Mouse (Mus musculus) gastrocnemius, postnatal 4 days (tissue): ENCODE measurements at regions not wholly inside any gene's neighbourhood (a gene's known extent, or its start where the extent isn't known, plus 50 kb on each side); places are given as distances from the start of the nearest gene placed in this dataset.

Experiments used
- DNase-seq, 2 experiments: peaks; one replicate each; pipeline ENCODE4 v3.0.0; 2021 to 2022; ENCODE audit warnings: low spot score in 2 of 2, mixed read lengths in 2 of 2

DNA sequence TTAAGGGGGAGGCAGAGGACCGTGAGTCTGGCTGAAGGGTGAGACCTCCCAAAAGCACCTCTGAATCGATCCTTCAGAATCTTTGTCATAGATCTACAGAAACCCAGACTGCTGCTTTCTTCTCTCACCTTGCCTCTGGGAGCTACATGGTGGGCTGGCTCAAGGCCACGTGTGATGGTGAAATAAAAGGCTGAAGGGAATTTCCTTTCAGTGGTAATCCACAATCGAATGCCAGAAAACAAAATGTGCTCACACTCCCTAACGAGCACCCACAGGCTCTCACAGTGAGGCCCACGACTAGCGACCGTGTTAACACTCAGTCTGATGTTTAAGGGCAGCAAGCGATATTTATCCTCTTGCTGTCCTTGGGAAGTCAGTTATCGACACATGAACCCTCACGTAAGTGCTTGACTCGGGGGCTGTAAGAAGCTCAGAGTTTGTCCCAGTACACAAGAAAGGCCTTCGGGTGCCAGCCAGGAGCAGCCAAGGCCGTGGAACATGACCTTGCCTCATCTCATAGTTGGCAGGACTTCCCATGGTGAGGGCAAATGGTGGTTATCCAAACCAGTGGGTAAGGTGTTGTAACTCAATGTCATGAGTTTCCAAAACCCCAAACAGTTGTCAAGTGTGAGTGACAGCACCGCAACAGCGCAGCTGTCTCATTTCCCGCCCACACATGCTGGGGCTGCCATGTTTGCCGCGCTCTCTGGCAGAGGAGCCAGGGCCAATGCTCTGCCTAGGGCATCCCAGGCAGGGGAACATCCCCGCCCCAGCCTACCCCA is 221.0 kb upstream of the Ankrd55 start:
- DNase-seq, result no peak

DNA sequence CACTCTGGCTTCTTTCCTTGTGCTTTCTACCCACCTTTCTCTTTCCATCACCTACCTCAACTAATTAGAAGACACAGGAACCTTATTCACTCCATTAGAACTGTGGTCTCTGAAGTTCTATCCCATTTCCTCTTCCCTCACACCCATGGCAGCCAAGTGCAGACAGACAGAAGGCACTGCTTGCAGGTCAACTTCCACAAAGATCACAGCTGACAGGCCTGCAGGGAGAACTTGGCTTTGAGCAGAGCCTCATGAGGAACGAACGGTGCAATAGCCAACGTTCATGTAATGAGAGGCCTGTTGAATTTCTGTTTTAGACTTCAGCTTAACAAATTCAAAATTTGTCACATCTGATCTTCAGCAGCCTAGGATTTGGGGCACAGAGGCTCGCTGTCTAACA is 217.5 kb upstream of the Ankrd55 start:
- no peak for DNase-seq

DNA sequence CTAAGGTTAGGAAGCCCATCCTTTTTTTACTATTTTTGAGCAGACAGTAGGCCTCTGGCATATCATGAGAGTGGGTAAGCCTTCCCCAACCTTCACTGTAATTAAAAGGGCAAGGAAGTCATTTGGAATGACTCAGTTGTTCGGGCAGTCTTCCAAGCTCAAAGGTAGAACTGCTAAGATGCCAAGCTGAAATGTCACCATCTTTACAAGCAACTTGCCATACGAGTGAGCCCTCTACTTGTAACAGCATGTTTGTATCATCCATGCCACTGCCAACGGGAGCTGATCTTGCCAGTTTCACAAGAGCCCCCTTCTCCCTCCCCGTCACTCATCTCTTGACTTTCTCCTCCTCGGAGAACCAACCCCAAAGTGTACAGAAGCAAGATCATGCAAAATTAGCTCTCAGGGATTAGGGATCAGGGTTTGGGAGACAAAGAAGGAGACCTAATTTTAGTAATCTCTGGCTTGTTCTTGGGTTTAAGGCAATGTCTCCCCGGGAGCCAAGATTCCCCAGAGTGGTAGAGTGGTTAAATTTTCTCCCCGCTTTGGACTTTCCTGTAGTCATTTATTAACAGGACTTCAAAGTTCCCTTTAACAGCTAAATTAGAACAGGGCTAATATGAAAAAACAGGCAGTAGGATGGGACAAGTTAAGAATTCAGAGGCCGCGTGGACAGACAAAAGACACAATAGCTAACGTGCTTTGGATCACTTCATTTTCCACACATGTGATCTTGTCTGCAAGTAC is 216.9 kb upstream of the Ankrd55 start:
- no peak for DNase-seq

DNA sequence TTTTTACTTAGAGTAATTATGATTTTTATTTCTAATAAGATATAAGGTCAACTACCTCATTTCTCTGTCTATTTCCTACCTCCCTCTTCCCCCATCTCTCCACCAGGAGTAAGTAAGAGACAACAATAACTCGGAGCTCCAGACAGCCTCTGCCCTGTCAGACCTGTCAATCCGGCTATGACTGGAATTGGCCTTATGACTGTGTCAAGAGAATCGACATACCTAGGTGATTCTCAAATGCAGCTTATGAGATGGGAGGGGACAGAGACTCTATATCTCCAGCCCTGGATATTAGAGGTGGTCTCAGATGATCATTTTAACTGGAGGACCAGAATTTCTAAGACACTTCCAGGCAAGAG is 216.3 kb upstream of the Ankrd55 start:
- DNase-seq, result no peak

DNA sequence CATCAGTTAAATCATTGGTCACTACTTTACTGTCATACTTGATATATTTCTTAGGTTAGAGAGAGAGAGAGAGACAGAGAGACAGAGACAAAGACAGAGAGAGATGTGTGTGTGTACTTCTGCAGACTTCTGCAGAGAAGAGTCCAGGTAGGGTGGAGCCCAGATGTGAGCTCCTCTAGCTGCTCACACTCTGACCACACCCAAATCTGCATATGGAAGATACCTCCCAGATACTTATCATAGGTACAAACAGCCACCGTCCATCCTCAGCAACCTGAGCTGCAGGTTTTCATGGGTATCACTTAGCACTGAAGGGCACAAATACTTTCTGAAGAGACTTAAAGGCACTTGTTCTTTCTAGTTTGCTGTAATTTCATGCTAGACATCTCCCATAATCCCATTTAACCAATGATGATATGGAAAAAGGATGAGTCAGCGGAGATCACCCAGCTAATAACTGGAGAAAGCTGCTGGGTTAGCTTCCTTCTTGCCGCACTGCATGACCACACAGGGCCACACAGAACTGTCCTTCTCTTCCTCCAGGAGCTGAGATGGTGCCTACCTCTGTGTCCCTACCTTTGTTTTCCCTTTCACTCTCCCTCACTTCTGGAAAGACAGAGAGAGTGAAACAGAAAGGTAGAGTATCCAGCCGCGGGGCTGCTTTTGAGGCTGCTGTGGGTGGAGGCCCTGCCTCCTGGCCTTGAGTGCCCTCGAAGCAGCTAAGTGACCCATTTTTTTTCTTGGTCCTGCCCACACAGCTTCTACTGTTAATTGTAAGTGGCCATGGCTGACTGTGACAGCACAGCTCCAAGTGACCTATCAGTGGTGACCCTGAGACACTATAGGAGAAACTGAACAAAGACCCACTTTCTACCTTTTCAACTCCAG is 214.5 kb upstream of the Ankrd55 start:
- no peak for DNase-seq

DNA sequence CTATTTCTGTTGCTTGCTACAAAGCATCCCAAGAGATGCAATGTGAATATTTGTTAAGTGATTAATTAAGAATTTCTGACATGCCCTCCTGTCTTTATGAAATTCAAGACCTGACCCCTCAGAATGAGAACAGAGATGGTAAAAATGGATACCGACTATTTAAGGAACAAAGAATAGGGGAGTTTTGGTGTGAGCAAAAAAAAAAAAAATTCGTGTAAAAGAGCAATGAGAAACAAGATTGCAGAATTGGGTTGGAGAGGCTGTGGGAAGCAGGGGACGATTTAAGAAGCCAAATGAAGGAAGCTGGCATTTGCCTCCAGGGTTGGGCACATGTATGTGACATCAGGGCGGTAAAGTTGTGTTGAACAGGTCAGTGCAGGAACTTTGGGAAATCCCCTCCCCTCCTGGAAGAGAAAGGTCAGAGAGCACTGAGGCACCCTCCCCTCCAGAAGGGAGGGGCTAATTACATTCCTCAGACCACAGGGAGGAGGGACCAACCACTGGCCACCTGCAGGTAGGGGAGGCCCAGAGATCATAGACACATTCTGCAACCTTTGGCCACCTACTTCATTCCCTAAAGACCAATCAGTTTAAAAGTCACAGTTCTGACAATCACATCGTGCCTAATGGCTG is 212.3 kb upstream of the Ankrd55 start:
- DNase-seq, result no peak

DNA sequence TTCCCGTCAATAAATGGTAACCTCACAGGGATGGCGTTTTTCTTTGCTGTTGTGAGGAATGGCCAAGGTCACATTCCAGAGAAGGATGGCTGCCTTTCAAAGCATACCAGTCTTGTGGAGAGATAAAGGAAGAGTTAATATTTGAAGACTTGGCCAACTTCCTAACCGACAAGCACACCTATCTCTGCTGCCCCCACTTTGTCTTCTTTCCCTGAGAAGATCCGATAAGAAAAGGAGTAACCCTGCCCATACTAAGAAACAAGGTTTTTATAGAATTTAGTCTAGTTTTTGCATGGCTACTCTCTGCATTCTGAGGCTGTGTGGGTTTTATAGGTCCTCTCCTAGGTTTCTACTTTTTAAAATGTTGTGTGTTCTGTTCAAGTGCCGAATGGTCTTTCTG is 210.2 kb upstream of the Ankrd55 start:
- no peak for DNase-seq

DNA sequence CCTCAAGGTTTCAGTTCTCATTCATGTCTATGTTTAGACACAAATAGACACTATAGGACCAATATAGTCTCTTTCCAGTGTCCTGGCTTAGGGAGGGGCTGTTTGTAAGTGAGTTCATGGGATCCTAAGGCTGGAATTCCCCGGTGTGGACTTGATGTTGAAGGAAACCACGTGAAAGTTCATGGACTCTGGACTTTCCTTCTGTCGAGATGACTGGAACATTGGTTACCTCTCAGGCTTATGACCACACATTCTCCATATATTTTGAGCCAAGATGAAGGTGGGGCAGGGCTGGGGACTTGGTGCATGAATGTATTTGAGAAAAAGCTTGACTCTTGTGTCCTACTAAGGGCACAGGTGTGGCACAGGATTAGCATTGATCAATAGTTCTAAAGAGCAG is 206.3 kb upstream of the Ankrd55 start:
- DNase-seq, result no peak

DNA sequence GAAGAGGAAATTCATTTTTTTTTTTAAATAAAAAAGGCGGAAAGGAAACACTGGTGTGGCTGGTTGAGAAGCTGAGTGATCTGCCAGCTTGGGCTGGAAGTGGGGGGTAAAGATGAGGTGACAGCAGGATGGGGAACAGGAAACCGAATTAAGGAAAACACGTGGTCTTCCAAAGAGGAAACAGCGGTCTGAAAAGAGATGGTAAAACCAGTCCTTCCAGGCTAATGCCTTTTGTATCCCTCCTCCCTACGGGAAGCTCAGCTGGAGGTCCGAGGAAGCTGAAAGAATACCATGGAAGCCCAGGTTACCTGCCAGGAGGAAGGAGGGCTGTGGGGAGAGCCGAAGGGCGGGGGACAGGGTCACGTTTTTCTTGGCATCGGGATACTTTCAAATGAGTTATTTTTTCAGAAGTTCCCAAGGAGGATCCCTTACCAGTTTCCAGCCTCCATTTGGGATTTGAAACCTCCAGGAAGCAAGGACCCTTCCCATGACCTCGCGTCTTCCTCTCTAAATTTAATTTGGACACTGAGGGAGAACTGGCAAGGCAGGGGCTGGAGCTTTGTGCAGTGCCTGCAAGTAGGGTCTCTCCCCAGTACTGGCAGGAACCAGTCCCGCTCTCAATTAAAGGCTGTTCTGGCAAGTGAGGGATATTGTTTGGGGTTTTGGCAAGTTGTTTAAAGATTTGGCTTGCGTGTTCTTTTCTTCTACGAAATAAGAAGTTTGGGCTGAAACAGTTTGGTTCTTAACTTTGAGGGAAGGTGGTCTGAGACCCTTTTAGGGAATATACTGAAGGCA is 203.6 kb upstream of the Ankrd55 start:
- no peak for DNase-seq

DNA sequence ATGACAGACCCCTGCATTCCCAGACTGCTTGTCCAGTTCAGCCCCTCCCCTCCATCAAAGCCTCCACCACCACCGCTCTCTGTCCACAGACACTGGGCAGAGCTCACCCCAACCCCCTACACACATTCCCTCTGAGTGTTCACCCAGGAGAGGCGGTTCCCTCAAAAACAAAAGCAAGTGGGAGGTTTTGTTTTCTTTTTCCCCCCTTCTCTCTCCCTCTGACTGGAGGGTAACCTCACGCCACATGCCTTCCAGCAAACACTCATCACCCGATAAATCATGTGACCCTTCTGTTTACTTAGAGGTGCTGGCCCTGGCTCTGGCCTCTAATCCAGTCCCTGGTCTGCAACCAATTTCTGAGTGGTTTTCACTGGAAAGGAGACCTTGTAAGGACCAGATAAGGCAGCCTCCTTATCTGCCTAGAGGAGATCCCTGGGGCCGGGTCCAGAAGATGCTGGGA is 199.9 kb upstream of the Ankrd55 start:
- DNase-seq, result no peak

DNA sequence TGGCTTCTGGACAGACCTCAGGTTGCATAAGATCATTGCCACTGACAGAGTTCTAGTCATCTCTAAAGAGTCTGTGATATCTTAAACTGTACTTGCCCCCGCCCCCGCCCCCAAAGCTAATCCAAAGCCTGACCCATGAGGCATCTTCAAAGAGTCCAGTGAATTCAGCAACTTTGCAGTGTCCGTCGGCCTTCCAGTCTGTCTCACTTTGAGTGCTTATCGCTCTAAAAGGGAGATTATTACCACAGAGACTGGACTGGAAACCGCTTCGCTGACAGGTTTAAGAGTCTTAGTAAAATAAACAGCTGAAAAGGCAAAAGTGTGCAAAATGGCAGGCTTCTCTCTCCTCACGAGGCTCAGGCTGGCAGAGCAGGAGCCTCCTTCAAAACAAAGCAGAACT is 197.5 kb upstream of the Ankrd55 start:
- no peak for DNase-seq

DNA sequence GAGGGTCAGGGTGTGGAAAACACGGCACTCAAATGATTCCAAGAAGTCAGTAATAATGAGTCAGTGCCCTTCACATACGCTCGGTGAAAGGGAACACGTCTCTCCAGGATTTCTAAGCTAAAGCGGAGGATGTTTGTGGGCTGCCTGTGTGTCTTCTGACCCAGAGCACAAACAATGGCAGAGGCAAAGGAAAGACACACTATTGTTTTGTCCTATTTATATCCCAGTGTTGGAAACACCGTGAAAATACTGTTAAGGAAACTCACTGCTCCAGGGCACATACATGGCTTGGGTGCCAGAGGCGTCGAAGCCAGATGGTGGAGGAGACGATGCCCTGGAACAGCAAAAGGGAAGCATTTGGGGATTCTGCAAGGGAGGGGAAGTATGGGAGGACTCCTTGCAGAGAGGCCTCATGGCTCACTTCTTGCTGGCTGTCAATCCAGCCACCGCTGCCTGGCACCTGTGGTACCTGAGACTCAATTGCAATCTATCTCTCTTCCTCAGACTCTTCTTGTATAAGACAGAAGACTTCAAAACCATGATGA is 192.6 kb upstream of the Ankrd55 start:
- no peak for DNase-seq

DNA sequence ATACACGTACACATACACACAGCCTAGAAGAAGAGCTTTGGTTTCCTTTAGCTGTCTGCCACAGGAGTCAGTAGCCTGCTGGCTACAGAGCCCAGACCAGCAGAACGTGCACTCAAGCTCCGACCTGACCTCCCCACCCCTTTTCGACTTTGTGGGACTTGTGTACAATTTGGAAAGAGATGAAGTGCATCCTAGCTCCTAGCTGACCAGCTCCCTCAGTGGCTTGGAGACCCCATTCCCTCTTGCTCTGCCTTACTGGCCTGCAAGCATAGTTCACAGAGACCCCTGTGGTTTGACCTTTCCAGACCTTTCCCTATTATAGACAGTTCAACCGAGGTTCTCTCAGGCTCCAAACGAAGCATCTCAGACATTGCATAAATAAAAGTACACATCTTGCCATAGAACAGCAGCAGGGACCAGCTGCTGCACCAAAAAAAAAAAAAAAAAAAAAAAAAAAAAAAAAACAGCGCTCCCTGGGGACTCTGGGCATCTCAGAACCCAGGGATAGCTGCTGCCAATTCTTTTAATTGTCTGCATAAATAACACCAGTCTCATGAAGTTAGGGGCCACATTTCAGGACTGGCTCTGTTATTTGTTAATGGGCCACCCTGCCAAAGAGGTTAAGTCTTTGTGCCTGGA is 188.2 kb upstream of the Ankrd55 start:
- DNase-seq, result no peak

DNA sequence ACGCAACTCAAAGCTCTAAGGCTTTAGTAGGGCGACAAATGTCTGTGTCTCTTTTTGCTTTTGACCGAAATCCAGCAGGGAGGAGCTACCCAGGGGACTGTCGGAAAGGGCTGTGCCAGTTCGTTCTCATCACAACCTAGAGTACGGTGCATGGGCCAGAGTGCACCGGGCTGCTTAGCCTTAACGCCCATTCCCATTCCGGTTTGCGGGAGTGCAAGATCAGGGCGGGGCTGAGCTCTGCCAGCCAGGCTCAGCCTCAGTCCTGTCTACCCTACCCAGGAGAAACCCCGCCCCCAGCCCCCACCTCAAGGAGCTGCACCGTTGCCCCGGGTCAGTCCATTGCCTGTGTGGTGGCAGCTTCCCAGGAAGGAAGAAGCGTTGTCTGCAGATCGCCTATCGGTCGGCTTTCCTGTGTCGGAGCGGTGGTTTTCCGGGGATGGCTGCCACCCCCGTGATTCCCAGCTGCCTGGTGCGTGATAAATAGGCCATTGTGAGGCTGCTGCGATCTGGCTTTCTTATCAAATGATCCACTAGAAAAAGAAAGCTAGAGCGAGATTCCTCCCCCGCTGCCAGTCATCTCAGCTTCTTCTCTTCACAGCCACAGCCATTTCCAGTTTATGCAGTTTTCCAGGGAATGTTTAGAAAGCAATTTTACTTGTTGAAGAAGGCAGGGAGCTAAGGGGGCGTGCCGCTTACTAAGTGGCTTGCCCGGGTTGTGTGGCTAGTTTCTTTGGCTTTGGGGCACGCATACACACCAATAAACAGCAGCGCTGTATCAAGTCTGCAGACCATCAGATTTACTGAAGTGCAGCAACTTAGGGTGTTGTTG is 187.4 kb upstream of the Ankrd55 start:
- DNase-seq, result peak; percentile 26 to 59

DNA sequence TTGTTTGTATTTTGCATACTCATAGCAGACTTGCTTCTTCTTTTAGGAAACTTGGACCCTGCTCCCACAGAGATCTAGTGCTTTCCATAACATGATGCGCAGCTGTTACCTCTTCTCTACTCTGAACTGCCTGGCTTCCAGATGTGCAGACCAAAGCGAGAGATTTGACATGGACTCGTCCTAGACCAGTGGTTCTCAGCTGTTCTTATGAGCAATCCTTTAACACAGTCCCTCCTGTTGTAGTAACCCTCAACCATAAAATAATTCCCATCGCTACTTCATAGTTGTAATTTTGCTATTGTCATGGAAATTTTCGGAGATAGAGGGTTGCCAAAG is 186.9 kb upstream of the Ankrd55 start:
- no peak for DNase-seq

DNA sequence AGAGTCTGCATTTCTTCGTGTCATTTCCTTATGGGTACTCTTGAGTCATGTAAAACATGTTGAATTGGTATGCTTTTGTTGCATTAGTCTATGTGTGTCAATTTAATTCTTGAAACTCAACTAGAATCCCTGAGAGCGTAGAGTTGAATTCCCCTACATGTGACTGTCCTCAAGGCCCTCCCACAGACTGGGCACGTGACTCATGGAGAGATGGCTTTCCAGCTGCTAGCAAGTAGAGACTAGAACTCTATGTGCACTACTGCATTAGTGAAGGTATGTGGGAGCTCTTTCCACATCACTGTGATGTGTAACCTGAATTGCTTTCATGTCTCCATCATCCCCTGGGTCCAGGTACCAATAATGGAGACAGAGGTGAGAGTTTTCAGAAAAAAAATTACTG is 182.3 kb upstream of the Ankrd55 start:
- DNase-seq, result no peak

DNA sequence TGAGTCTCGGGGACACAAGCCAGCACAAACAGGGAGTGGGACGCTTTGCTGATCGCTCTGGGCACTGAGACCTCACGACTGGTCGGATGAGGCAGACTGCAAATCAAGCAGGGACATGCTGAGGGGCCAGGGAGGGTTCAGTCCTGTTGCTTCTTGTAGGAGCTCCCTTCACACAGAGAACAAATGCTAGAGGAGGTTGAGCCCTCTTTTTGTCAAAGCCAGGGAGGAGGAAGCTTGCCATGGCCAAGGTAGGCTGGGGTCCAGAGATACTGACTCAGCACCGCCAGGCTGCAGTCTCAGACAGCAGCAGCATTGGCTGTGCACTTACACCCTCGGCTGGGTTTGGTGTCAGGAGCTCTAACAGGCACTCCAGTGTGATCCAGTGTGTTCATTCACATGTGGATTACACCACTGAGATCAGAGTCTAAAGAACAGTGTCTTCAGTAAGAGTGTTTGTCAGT is 173.5 kb upstream of the Ankrd55 start:
- DNase-seq, result no peak

DNA sequence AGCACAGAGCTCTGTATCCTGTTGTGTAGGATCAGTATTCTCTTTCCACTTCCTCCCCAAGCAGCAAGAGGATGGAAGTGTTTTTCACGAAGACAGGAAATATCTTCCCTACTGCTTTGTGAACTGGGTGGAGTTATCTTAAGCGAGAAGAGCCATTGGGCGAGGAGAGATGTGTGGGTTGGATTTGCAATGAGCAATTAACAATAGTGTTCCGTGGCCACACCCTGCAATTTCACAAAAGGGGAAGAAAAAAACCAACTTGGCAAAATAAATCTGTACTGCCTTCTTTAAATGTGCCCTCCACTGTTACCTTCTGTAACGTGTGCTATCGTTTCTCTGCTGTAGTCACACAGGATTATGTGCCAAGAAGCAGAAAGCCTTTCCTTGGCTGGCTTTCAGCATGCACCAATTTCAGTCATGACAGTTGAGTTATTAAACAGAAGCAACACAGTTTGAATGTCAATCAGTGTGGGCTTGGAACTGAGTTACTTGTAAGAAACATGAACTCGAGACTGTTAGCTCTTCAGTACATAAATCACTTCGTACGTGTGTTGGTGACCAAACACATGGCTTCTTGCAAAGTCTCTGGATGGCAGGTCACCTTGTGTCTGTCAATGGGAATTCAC is 172.0 kb upstream of the Ankrd55 start:
- DNase-seq, result no peak
